Mouse (Mus musculus): ENCODE data around the gene Sf3a1. TPM values are rescaled to one million over a fixed set of nuclear protein-coding genes. Genes with fewer than 3 reads are reported as not detected.

Gene Sf3a1
- total and polyA plus RNA-seq, 3 experiments: 32.1 to 101 (median 77.0) TPM

GRCm38 (mm10) chr11:4189182-4189581, 29.0 kb downstream of the Sf3a1 start:
- Histone ChIP-seq H3K9ac (ENCODE audit: control insufficient read depth, low read depth, low read length, poor library complexity, severe bottlenecking) (no peak overlapping the region), H3K79me2 (ENCODE audit: control insufficient read depth, insufficient read depth, low read length, poor library complexity) (peaks cover 8% of the 10 kb centered on the region), H3K4me1 (ENCODE audit: control insufficient read depth in 1 of 2, insufficient read depth in 2 of 2, low read length in 2 of 2) (peaks cover 0 to 8% of the 10 kb centered on the region in 2 experiments; a peak in 3 of 4 replicates), H3K4me3 (ENCODE audit: control insufficient read depth in 1 of 2, insufficient read depth in 1 of 2, low read depth in 2 of 2, low read length in 2 of 2) (no peak overlapping the region), H3K27ac (ENCODE audit: control insufficient read depth, low read depth, low read length) (no peak overlapping the region), H3K9me3 (replicated peaks; ENCODE audit: insufficient read depth, low read length) (no peaks in the 10 kb centered on the region), H3K36me3 (ENCODE audit: control insufficient read depth in 1 of 2, insufficient read depth in 2 of 2, low read length in 2 of 2) (peaks cover 0 to 7% of the 10 kb centered on the region in 2 experiments; a peak in 2 of 4 replicates), H3K27me3 (ENCODE audit: control insufficient read depth in 1 of 2, insufficient read depth in 2 of 2, low read length in 2 of 2) (no peaks in the 10 kb centered on the region)
- TF ChIP-seq BHLHE40 (IDR thresholded peaks at IDR 0.05; ENCODE audit: borderline replicate concordance, low read depth, low read length) (no peak), ELF1 (IDR thresholded peaks at IDR 0.05; ENCODE audit: low read depth, low read length) (no peak)
- no peak for DNase-seq (ENCODE audit: low read depth, low spot score)

GRCm38 (mm10) chr11:4190677-4191076, 30.5 kb downstream of the Sf3a1 start:
- peaks cover 0 to 4% of the 10 kb centered on the region in 2 experiments; a peak in 2 of 4 replicates for H3K36me3 ChIP-seq (ENCODE audit: control insufficient read depth in 1 of 2, insufficient read depth in 2 of 2, low read length in 2 of 2)

GRCm38 (mm10) chr11:4192757-4193156, 32.6 kb downstream of the Sf3a1 start:
- Histone ChIP-seq H3K9me3 (replicated peaks; ENCODE audit: insufficient read depth, low read length) (no peaks in the 10 kb centered on the region), H3K79me2 (ENCODE audit: control insufficient read depth, insufficient read depth, low read length, poor library complexity) (no peaks in the 10 kb centered on the region), H3K27ac (ENCODE audit: control insufficient read depth, low read depth, low read length) (no peak overlapping the region), H3K27me3 (ENCODE audit: control insufficient read depth in 1 of 2, insufficient read depth in 2 of 2, low read length in 2 of 2) (no peaks in the 10 kb centered on the region), H3K4me1 (ENCODE audit: control insufficient read depth in 1 of 2, insufficient read depth in 2 of 2, low read length in 2 of 2) (peaks cover 0 to 2% of the 10 kb centered on the region in 2 experiments; a peak in 2 of 4 replicates), H3K4me3 (ENCODE audit: control insufficient read depth in 1 of 2, insufficient read depth in 1 of 2, low read depth in 2 of 2, low read length in 2 of 2) (no peak overlapping the region), H3K36me3 (ENCODE audit: control insufficient read depth in 1 of 2, insufficient read depth in 2 of 2, low read length in 2 of 2) (no peaks in the 10 kb centered on the region; a peak in 1 of 4 replicates), H3K9ac (ENCODE audit: control insufficient read depth, low read depth, low read length, poor library complexity, severe bottlenecking) (no peak overlapping the region)
- DNase-seq (ENCODE audit: low read depth, low spot score): no peak
- no peak for TF ChIP-seq ETS1 (IDR thresholded peaks at IDR 0.05; ENCODE audit: low read depth, low read length)
- TF ChIP-seq TAL1 (IDR thresholded peaks at IDR 0.05; ENCODE audit: low read length): no peak
- TF ChIP-seq EP300 (IDR thresholded peaks at IDR 0.05; ENCODE audit: low read depth in 1 of 2, low read length in 2 of 2): no peak
- no peak for TF ChIP-seq MXI1 (IDR thresholded peaks at IDR 0.05; ENCODE audit: low read depth, low read length)
- no peak for TF ChIP-seq TCF12 (IDR thresholded peaks at IDR 0.05; ENCODE audit: low read depth, low read length)
- no peak for TF ChIP-seq CHD1 (IDR thresholded peaks at IDR 0.05; ENCODE audit: low read depth, low read length)
- no peak for TF ChIP-seq NELFE (IDR thresholded peaks at IDR 0.05; ENCODE audit: low read depth, low read length)
- no peak for TF ChIP-seq USF2 (IDR thresholded peaks at IDR 0.05; ENCODE audit: borderline replicate concordance in 1 of 2, insufficient read depth in 1 of 2, low read depth in 1 of 2, low read length in 2 of 2)
- no peak for TF ChIP-seq ZMIZ1 (IDR thresholded peaks at IDR 0.05; ENCODE audit: low read depth, low read length)

More at GRCm38 (mm10) chr11:4190677-4191076, 30.5 kb downstream of the Sf3a1 start:
- Histone ChIP-seq H3K27me3 (ENCODE audit: control insufficient read depth in 1 of 2, insufficient read depth in 2 of 2, low read length in 2 of 2) (no peaks in the 10 kb centered on the region), H3K4me3 (ENCODE audit: control insufficient read depth in 1 of 2, insufficient read depth in 1 of 2, low read depth in 2 of 2, low read length in 2 of 2) (no peak overlapping the region), H3K27ac (ENCODE audit: control insufficient read depth, low read depth, low read length) (no peak overlapping the region), H3K79me2 (ENCODE audit: control insufficient read depth, insufficient read depth, low read length, poor library complexity) (peaks cover 8% of the 10 kb centered on the region), H3K9ac (ENCODE audit: control insufficient read depth, low read depth, low read length, poor library complexity, severe bottlenecking) (no peak overlapping the region), H3K4me1 (ENCODE audit: control insufficient read depth in 1 of 2, insufficient read depth in 2 of 2, low read length in 2 of 2) (peaks cover 0 to 8% of the 10 kb centered on the region in 2 experiments; a peak in 3 of 4 replicates), H3K9me3 (replicated peaks; ENCODE audit: insufficient read depth, low read length) (no peaks in the 10 kb centered on the region)
- no peak for TF ChIP-seq ELF1 (IDR thresholded peaks at IDR 0.05; ENCODE audit: low read depth, low read length)
- no peak for TF ChIP-seq CHD1 (IDR thresholded peaks at IDR 0.05; ENCODE audit: low read depth, low read length)
- TF ChIP-seq KAT2A (conservative IDR thresholded peaks at IDR 0.05; ENCODE audit: low read depth, low read length): no peak
- no peak for DNase-seq (ENCODE audit: low read depth, low spot score)
